Mouse (Mus musculus) stomach, embryonic 16.5 days (tissue): ENCODE measurements around the gene Trim10. TPM values are rescaled to one million over a fixed set of nuclear protein-coding genes. Genes with fewer than 3 reads are reported as not detected.

Experiments used
- ATAC-seq: fragments of 200-750 bp; cut with Nextera tagmentation; 2 replicates; pipeline ENCODE4 v1.8.0; 2017; ENCODE audit warnings: moderate number of reproducible peaks, moderate TSS enrichment; ENCODE audit not compliant: insufficient read depth, low FRiP score
- H3K27ac ChIP-seq: fragments of 300-500 bp; sonication (generic); 2 replicates; pipeline ENCODE4 v1.5.1; 2014; ENCODE audit warnings: low read length
- H3K27me3 ChIP-seq: fragments of 300-500 bp; sonication (generic); 2 replicates; pipeline ENCODE4 v1.6.1; 2014; ENCODE audit warnings: low read length, control low read depth, mixed read lengths; ENCODE audit not compliant: control insufficient read depth, insufficient read depth
- H3K36me3 ChIP-seq: fragments of 300-500 bp; sonication (generic); 2 replicates; pipeline ENCODE4 v1.6.1; 2014; ENCODE audit warnings: low read length; ENCODE audit not compliant: control insufficient read depth, insufficient read depth
- H3K4me1 ChIP-seq: fragments of 300-500 bp; sonication (generic); 2 replicates; pipeline ENCODE4 v1.6.1; 2014; ENCODE audit warnings: low read length, control low read depth, mixed read lengths; ENCODE audit not compliant: control insufficient read depth, insufficient read depth
- H3K4me2 ChIP-seq: fragments of 300-500 bp; sonication (generic); 2 replicates; pipeline ENCODE4 v1.6.1; 2014; ENCODE audit warnings: low read depth, low read length, mixed read lengths
- H3K4me3 ChIP-seq: fragments of 300-500 bp; sonication (generic); replicated peaks from 2 replicates; pipeline ENCODE4 v1.5.1; 2014; ENCODE audit warnings: mild to moderate bottlenecking, low read length
- H3K9ac ChIP-seq: fragments of 300-500 bp; sonication (generic); 2 replicates; pipeline ENCODE4 v1.6.1; 2014; ENCODE audit warnings: low read length
- H3K9me3 ChIP-seq: fragments of 300-500 bp; sonication (generic); replicated peaks from 2 replicates; pipeline ENCODE4 v1.6.1; 2016; ENCODE audit warnings: low read length, control low read depth; ENCODE audit not compliant: control insufficient read depth
- WGBS: fragments of 180-500 bp; shearing (Covaris S2); extraction: QIAGEN DNeasy Blood & Tissue Kit; methylation state at CpG from one replicate; pipeline ENCODE4 v1.1.7; 2014; 5-methylcytosine and 5-hydroxymethylcytosine counted together
- polyA plus RNA-seq: library from polyadenylated mRNA; unstranded; fragments of >200 nt; fragmentation: Nextera tagmentation; extraction: Ambion mirVana; gene quantifications from 2 replicates; pipeline ENCODE4 v1.2.1, GENCODE M21; 2015

Gene Trim10
- polyA plus RNA-seq, 1 experiment from 2014 or later = 12.4 TPM

GRCm38 (mm10) chr17:36836874-36837647, 32.3 kb upstream of the Trim10 start, which contains the start of gene Trim26:
Gene Trim26, plus strand, starts transcription at chr17:36837134.
- Histone ChIP-seq H3K36me3 (no peaks in the 10 kb centered on the region), H3K27me3 (no peaks in the 10 kb centered on the region), H3K4me1 (peaks cover 12% of the 10 kb centered on the region), H3K9ac (peak within 1 kb of the TSS; percentile 95), H3K4me3 (peak within 1 kb of the TSS; percentile 86), H3K9me3 (no peaks in the 10 kb centered on the region), H3K27ac (peak within 1 kb of the TSS; percentile 98), H3K4me2 (peak within 1 kb of the TSS; percentile 69)
- 0% methylated on average over 55 of the region's 58 CpGs for WGBS
- peak; percentile 98 for ATAC-seq

- H3K4me2 ChIP-seq = no peak overlapping the region
- H3K9me3 ChIP-seq = no peaks in the 10 kb centered on the region
- no peak overlapping the region for H3K9ac ChIP-seq
- no peak overlapping the region for H3K27ac ChIP-seq
- peaks cover 12% of the 10 kb centered on the region for H3K4me1 ChIP-seq
- ATAC-seq = no peak
- no peaks in the 10 kb centered on the region for H3K36me3 ChIP-seq
- H3K4me3 ChIP-seq = no peak overlapping the region
- no peaks in the 10 kb centered on the region for H3K27me3 ChIP-seq
- 75% methylated on average over 5 of the region's 5 CpGs for WGBS
Observed at GRCm38 (mm10) chr17:36839001-36839400, 30.4 kb upstream of the Trim10 start.

GRCm38 (mm10) chr17:36839931-36840330, 29.4 kb upstream of the Trim10 start:
- no peak overlapping the region for H3K4me3 ChIP-seq
- H3K27me3 ChIP-seq = no peaks in the 10 kb centered on the region
- peaks cover 12% of the 10 kb centered on the region for H3K4me1 ChIP-seq
- H3K9ac ChIP-seq = no peak overlapping the region
- no peak overlapping the region for H3K4me2 ChIP-seq
- 72% methylated on average over 3 of the region's 3 CpGs for WGBS
- no peaks in the 10 kb centered on the region for H3K36me3 ChIP-seq
- no peaks in the 10 kb centered on the region for H3K9me3 ChIP-seq
- no peak overlapping the region for H3K27ac ChIP-seq
- no peak for ATAC-seq

- Histone ChIP-seq H3K36me3 (no peaks in the 10 kb centered on the region), H3K9ac (no peak overlapping the region), H3K27me3 (no peaks in the 10 kb centered on the region), H3K4me3 (no peak overlapping the region), H3K4me2 (no peak overlapping the region), H3K27ac (no peak overlapping the region), H3K4me1 (peaks cover 10% of the 10 kb centered on the region), H3K9me3 (no peaks in the 10 kb centered on the region)
- no peak for ATAC-seq
Observed at GRCm38 (mm10) chr17:36840961-36841445, 28.4 kb upstream of the Trim10 start.

GRCm38 (mm10) chr17:36843696-36844095, 25.7 kb upstream of the Trim10 start:
- H3K4me2 ChIP-seq = no peak overlapping the region
- H3K4me1 ChIP-seq = no peaks in the 10 kb centered on the region
- no peaks in the 10 kb centered on the region for H3K36me3 ChIP-seq
- H3K27ac ChIP-seq = no peak overlapping the region
- WGBS = 72% methylated on average over 7 of the region's 7 CpGs
- no peaks in the 10 kb centered on the region for H3K9me3 ChIP-seq
- no peak for ATAC-seq
- no peak overlapping the region for H3K9ac ChIP-seq
- H3K27me3 ChIP-seq = no peaks in the 10 kb centered on the region
- H3K4me3 ChIP-seq = no peak overlapping the region

- H3K9ac ChIP-seq = no peak overlapping the region
- H3K27ac ChIP-seq = no peak overlapping the region
- no peaks in the 10 kb centered on the region for H3K9me3 ChIP-seq
- H3K36me3 ChIP-seq = no peaks in the 10 kb centered on the region
- H3K4me2 ChIP-seq = no peak overlapping the region
- ATAC-seq = peak; percentile 27; the same call in 1 of the 2 replicates
- H3K4me3 ChIP-seq = no peak overlapping the region
- no peaks in the 10 kb centered on the region for H3K4me1 ChIP-seq
- H3K27me3 ChIP-seq = no peaks in the 10 kb centered on the region
Observed at GRCm38 (mm10) chr17:36844286-36844719, 25.1 kb upstream of the Trim10 start.

- no peak for ATAC-seq
- WGBS = 66% methylated on average over 1 of the region's 1 CpGs
Observed at GRCm38 (mm10) chr17:36844725-36845124, 24.6 kb upstream of the Trim10 start.

GRCm38 (mm10) chr17:36848911-36849310, 20.5 kb upstream of the Trim10 start:
- Histone ChIP-seq H3K36me3 (peaks cover 18% of the 10 kb centered on the region; the same call in 1 of the 2 replicates), H3K4me2 (no peak overlapping the region), H3K4me1 (peaks cover 14% of the 10 kb centered on the region), H3K27ac (no peak overlapping the region), H3K9me3 (no peaks in the 10 kb centered on the region), H3K4me3 (no peak overlapping the region), H3K27me3 (no peaks in the 10 kb centered on the region), H3K9ac (no peak overlapping the region)
- 78% methylated on average over 5 of the region's 5 CpGs for WGBS
- no peak for ATAC-seq

More at GRCm38 (mm10) chr17:36844725-36845124, 24.6 kb upstream of the Trim10 start:
- Histone ChIP-seq H3K9ac (no peak overlapping the region), H3K4me3 (no peak overlapping the region), H3K27me3 (no peaks in the 10 kb centered on the region), H3K4me1 (no peaks in the 10 kb centered on the region), H3K36me3 (no peaks in the 10 kb centered on the region), H3K4me2 (no peak overlapping the region), H3K9me3 (no peaks in the 10 kb centered on the region), H3K27ac (no peak overlapping the region)

- 68% methylated on average over 2 of the region's 2 CpGs for WGBS
- Histone ChIP-seq H3K4me2 (no peak overlapping the region), H3K27me3 (no peaks in the 10 kb centered on the region), H3K4me1 (peaks cover 14% of the 10 kb centered on the region), H3K4me3 (no peak overlapping the region), H3K9ac (no peak overlapping the region), H3K9me3 (no peaks in the 10 kb centered on the region), H3K36me3 (peaks cover 24% of the 10 kb centered on the region; the same call in 1 of the 2 replicates), H3K27ac (no peak overlapping the region; the same call in 1 of the 2 replicates)
- ATAC-seq = peak; percentile 78; the same call in 1 of the 2 replicates
Observed at GRCm38 (mm10) chr17:36849992-36850391, 19.4 kb upstream of the Trim10 start.
